20 mouse cellular contexts compared by ENCODE assay signal in genomic region chr3:90486998-90487397, GRCm38 (mm10). TPM values are rescaled to one million over a fixed set of nuclear protein-coding genes. Genes with fewer than 3 reads are reported as not detected.
"Had no signal": no experiment of that assay in that cellular context is flagged by ENCODE, and none has a peak within 500 bp of the region (broad histone marks: within the 10 kb centered on the region; RNA-seq: fewer than 3 reads in every experiment).

No protein-coding gene starts in this region.

- H3K9me3 ChIP-seq: limb, embryonic 10.5 days; limb, embryonic 13.5 days; liver, embryonic 12.5 days; liver, embryonic 15.5 days; lung, embryonic 15.5 days; midbrain, embryonic 12.5 days; midbrain, embryonic 15.5 days; neural tube, embryonic 12.5 days; neural tube, embryonic 15.5 days had no signal

- ATAC-seq: liver, embryonic 12.5 days; midbrain, embryonic 15.5 days had no signal

- H3K4me2 ChIP-seq: limb, embryonic 13.5 days; liver, embryonic 12.5 days; liver, embryonic 15.5 days; lung, embryonic 15.5 days; midbrain, embryonic 12.5 days; midbrain, embryonic 15.5 days; neural tube, embryonic 12.5 days; neural tube, embryonic 15.5 days had no signal

- H3K4me3 ChIP-seq: limb, embryonic 10.5 days; limb, embryonic 13.5 days; liver, embryonic 12.5 days; liver, embryonic 15.5 days; lung, embryonic 15.5 days; midbrain, embryonic 12.5 days; midbrain, embryonic 15.5 days; neural tube, embryonic 12.5 days; neural tube, embryonic 15.5 days had no signal

- H3K9ac ChIP-seq: limb, embryonic 13.5 days; liver, embryonic 12.5 days; liver, embryonic 15.5 days; lung, embryonic 15.5 days; midbrain, embryonic 12.5 days; midbrain, embryonic 15.5 days; neural tube, embryonic 12.5 days; neural tube, embryonic 15.5 days had no signal

- DNase-seq: kidney, adult 18-20 months; kidney, postnatal 4 days; liver; lung, adult 18-20 months; lung, postnatal 14 days; right cerebral cortex, adult 18-20 months; right cerebral cortex, postnatal 14 days; thymus, postnatal 36 days had no signal

- H3K27ac ChIP-seq: kidney, postnatal 0 days; limb, embryonic 10.5 days; limb, embryonic 13.5 days; liver, embryonic 12.5 days; liver, embryonic 15.5 days; lung, embryonic 15.5 days; macrophage; midbrain, embryonic 12.5 days; midbrain, embryonic 15.5 days; neural tube, embryonic 12.5 days; neural tube, embryonic 15.5 days had no signal

- H3K27me3 ChIP-seq: limb, embryonic 13.5 days; liver, embryonic 12.5 days; liver, embryonic 15.5 days; lung, embryonic 15.5 days; midbrain, embryonic 12.5 days; midbrain, embryonic 15.5 days; neural tube, embryonic 12.5 days; neural tube, embryonic 15.5 days had no signal

RNA-seq across cellular contexts. Expression of gene Npr1, which starts 21.3 kb away (rescaled TPM):
- total RNA-seq: megakaryocyte, adult 5-6 weeks had no signal
